In the genomic region with DNA sequence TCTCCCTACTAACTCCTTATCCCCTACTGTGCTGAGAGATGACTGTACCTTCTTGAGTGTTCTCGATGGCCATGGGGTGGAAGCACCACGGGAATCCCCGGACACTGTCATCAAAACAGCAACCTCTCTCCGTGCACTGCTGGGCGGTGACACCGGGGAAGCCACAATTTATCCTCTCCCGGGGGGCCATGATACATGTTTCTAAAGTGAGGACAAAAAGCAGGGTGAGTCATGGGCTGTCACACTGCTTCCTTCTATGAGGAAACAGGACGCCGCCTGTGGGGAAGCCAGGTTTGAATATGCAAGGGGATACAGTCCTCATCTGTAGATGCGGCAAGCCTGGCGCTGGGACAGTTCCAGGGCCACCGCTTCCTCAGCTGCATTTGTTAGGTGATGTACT, we compare ENCODE assay signal across 1 mouse cellular context.
A peak's percentile ranks its signal among the peaks of the same experiment; 100 is the strongest.
TF ChIP-seq lines count a peak whose summit lies in the region.

No protein-coding gene starts in this region.

TF ChIP-seq in CH12.LX, 34 proteins besides CTCF, POLR2A, EP300 and RAD21 (continued from another document):
- peak; percentile 60 for TF ChIP-seq IRF4 (IDR thresholded peaks at IDR 0.05; ENCODE audit: low read depth, low read length)
- peak; percentile 69 for TF ChIP-seq BHLHE40 (IDR thresholded peaks at IDR 0.05; ENCODE audit: low read depth, low read length)
- 0 out of 2 replicates have a peak, but pooled peaks have one; percentile 41 for TF ChIP-seq SIN3A (IDR thresholded peaks at IDR 0.05; ENCODE audit: low read length)
- no peak for TF ChIP-seq ZKSCAN1 (IDR thresholded peaks at IDR 0.05; ENCODE audit: borderline replicate concordance, low read depth, low read length)
- TF ChIP-seq MEF2A (IDR thresholded peaks at IDR 0.05; ENCODE audit: borderline replicate concordance, low read depth, low read length): peak; percentile 91
- TF ChIP-seq PAX5 (IDR thresholded peaks at IDR 0.05; ENCODE audit: low read length): no peak
- TF ChIP-seq MXI1 (IDR thresholded peaks at IDR 0.05; ENCODE audit: low read depth, low read length): peak; percentile 52; the same call in 1 of the 2 replicates
- no peak for TF ChIP-seq HCFC1 (IDR thresholded peaks at IDR 0.05; ENCODE audit: low read depth, low read length)
